Comparison of ENCODE assay signal across 18 mouse cellular contexts in genomic region chr4:89651779-89652178, GRCm38 (mm10). TPM values are rescaled to one million over a fixed set of nuclear protein-coding genes. Genes with fewer than 3 reads are reported as not detected.
"Had no signal": no experiment of that assay in that cellular context is flagged by ENCODE, and none has a peak within 500 bp of the region (broad histone marks: within the 10 kb centered on the region; RNA-seq: fewer than 3 reads in every experiment).

No protein-coding gene starts in this region.

- H3K27ac ChIP-seq: limb, embryonic 12.5 days; liver, embryonic 15.5 days; midbrain, embryonic 13.5 days; neural tube, embryonic 15.5 days; stomach, postnatal 0 days had no signal

- ATAC-seq: lung, postnatal 0 days had no signal

- H3K9me3 ChIP-seq: limb, embryonic 12.5 days; liver, embryonic 15.5 days; midbrain, embryonic 13.5 days; neural tube, embryonic 15.5 days had no signal

- H3K4me1 ChIP-seq: liver, embryonic 15.5 days had no signal

- H3K27me3 ChIP-seq: liver, embryonic 15.5 days; neural tube, embryonic 15.5 days had no signal

- H3K36me3 ChIP-seq: limb, embryonic 12.5 days; liver, embryonic 15.5 days; midbrain, embryonic 13.5 days; neural tube, embryonic 15.5 days had no signal

- H3K4me3 ChIP-seq: limb, embryonic 12.5 days; liver, embryonic 15.5 days; midbrain, embryonic 13.5 days; myocyte; neural tube, embryonic 15.5 days had no signal

- H3K9ac ChIP-seq: limb, embryonic 12.5 days; liver, embryonic 15.5 days; midbrain, embryonic 13.5 days; neural tube, embryonic 15.5 days had no signal

- DNase-seq: kidney, adult 2 months; kidney, postnatal 25 days; layer of hippocampus, adult 9-11 months; lung, adult 2 months; lung, postnatal 36 days; right cerebral cortex, adult 18-20 months; right cerebral cortex, postnatal 25 days; thymus, adult 2 months; thymus, postnatal 25 days had no signal

- H3K4me2 ChIP-seq: limb, embryonic 12.5 days; liver, embryonic 15.5 days had no signal

RNA-seq across cellular contexts. Expression of gene Dmrta1, which starts 27.5 kb away (rescaled TPM):
- polyA plus RNA-seq: kidney, embryonic 16.5 days; liver, embryonic 15.5 days; lung, adult 2 months; lung, postnatal 0 days; myocyte; small intestine, adult 2 months had no signal
